Mouse (Mus musculus) CH12.LX (cell line): Measurements from ENCODE around the gene Tmem132d. TPM values are rescaled to one million over a fixed set of nuclear protein-coding genes. Genes with fewer than 3 reads are reported as not detected.

Source experiments
- DNase-seq: peaks from one replicate; pipeline ENCODE4 v3.0.0-alpha.2; 2013; ENCODE audit errors: extremely low read depth
- H3K27ac ChIP-seq: 2 replicates; pipeline ENCODE4 v1.5.1; 2012; ENCODE audit warnings: low read depth, mild to moderate bottlenecking, control low read depth, moderate library complexity; ENCODE audit not compliant: insufficient read depth
- H3K27me3 ChIP-seq: replicated peaks from 2 replicates; pipeline ENCODE3; 2012; ENCODE audit warnings: inconsistent platforms
- H3K36me3 ChIP-seq, 2 experiments: replicated peaks in 1 of 2; 2 replicates each; pipeline versions ENCODE3 to v1.6.1; 2012; ENCODE audit warnings: inconsistent platforms in 1 of 2, low read length in 1 of 2, mild to moderate bottlenecking in 1 of 2, mixed read lengths in 1 of 2, moderate library complexity in 1 of 2; ENCODE audit not compliant: control insufficient read depth in 1 of 2, insufficient read depth in 1 of 2
- H3K4me1 ChIP-seq, 2 experiments: 2 replicates each; pipeline ENCODE4 v1.6.1; 2012; ENCODE audit warnings: inconsistent platforms in 1 of 2, moderate library complexity in 1 of 2; ENCODE audit not compliant: insufficient read depth in 2 of 2, control insufficient read depth in 1 of 2
- H3K4me2 ChIP-seq: 2 replicates; pipeline ENCODE4 v1.6.1; 2012; ENCODE audit warnings: low read depth, mild to moderate bottlenecking, control low read depth; ENCODE audit not compliant: poor library complexity, insufficient read depth, severe bottlenecking
- H3K4me3 ChIP-seq, 3 experiments: fragments of 150-350 bp in 1 of 3; sonication (generic) in 1 of 3; replicated peaks in 1 of 3; 2 replicates each; pipeline versions ENCODE3 to v1.5.1; 2011 to 2012; ENCODE audit warnings: low read depth in 2 of 3, low read length in 2 of 3, mild to moderate bottlenecking in 2 of 3, moderate library complexity in 2 of 3, control low read depth in 1 of 3, improper control_type of control experiment in 1 of 3, inconsistent platforms in 1 of 3, mixed read lengths in 1 of 3; ENCODE audit not compliant: poor library complexity in 1 of 3
- H3K79me2 ChIP-seq: replicated peaks from 2 replicates; pipeline ENCODE4 v1.6.1; 2012; ENCODE audit warnings: mild to moderate bottlenecking, moderate library complexity; ENCODE audit not compliant: control insufficient read depth, poor library complexity, insufficient read depth, severe bottlenecking; ENCODE audit errors: extremely low read depth
- H3K9ac ChIP-seq: 2 replicates; pipeline ENCODE4 v1.6.1; 2012; ENCODE audit warnings: low read depth, mild to moderate bottlenecking, control low read depth, moderate library complexity; ENCODE audit not compliant: insufficient read depth
- H3K9me3 ChIP-seq: replicated peaks from 2 replicates; pipeline ENCODE3; 2012; ENCODE audit warnings: low read length, inconsistent platforms, mixed read lengths
- CHD1 ChIP-seq: IDR thresholded peaks from 2 replicates; pipeline ENCODE4 v1.6.1; 2012; ENCODE audit warnings: low read depth, low read length, improper control_type of control experiment, inconsistent platforms
- CHD2 ChIP-seq: IDR thresholded peaks from 2 replicates; pipeline ENCODE4 v1.6.1; 2011; ENCODE audit warnings: low read length, improper control_type of control experiment
- CTCF ChIP-seq, 2 experiments: IDR thresholded peaks in 1 of 2; conservative IDR thresholded peaks in 1 of 2; 2 replicates each; pipeline ENCODE4 v1.5.1; 2011 to 2012; ENCODE audit warnings: low read depth in 2 of 2, low read length in 2 of 2, improper control_type of control experiment in 1 of 2, inconsistent platforms in 1 of 2, mild to moderate bottlenecking in 1 of 2, moderate library complexity in 1 of 2
- ELF1 ChIP-seq: IDR thresholded peaks from 2 replicates; pipeline ENCODE4 v1.6.1; 2014; ENCODE audit warnings: low read depth, mild to moderate bottlenecking, inconsistent platforms, low read length, improper control_type of control experiment
- EP300 ChIP-seq: IDR thresholded peaks from 2 replicates; pipeline ENCODE4 v1.6.1; 2011; ENCODE audit warnings: low read length, improper control_type of control experiment
- ETS1 ChIP-seq: conservative IDR thresholded peaks from 2 replicates; pipeline ENCODE4 v1.6.1; 2012; ENCODE audit warnings: low read depth, mild to moderate bottlenecking, inconsistent platforms, low read length, improper control_type of control experiment, moderate library complexity
- GABPA ChIP-seq: IDR thresholded peaks from 2 replicates; pipeline ENCODE4 v1.6.1; 2012; ENCODE audit warnings: low read depth, low read length, improper control_type of control experiment, inconsistent platforms; ENCODE audit not compliant: insufficient replicate concordance
- HCFC1 ChIP-seq: IDR thresholded peaks from 2 replicates; pipeline ENCODE4 v1.6.1; 2012; ENCODE audit warnings: low read depth, mild to moderate bottlenecking, inconsistent platforms, low read length, improper control_type of control experiment
- IRF4 ChIP-seq: IDR thresholded peaks from 2 replicates; pipeline ENCODE4 v1.6.1; 2014; ENCODE audit warnings: low read depth, mild to moderate bottlenecking, inconsistent platforms, low read length, improper control_type of control experiment
- JUN ChIP-seq: IDR thresholded peaks from 2 replicates; pipeline ENCODE4 v1.6.1; 2011; ENCODE audit warnings: low read depth, mild to moderate bottlenecking, low read length, improper control_type of control experiment, moderate library complexity; ENCODE audit not compliant: insufficient read depth
- KAT2A ChIP-seq: IDR thresholded peaks from 2 replicates; pipeline ENCODE4 v1.6.1; 2012; ENCODE audit warnings: low read length, improper control_type of control experiment, inconsistent platforms; ENCODE audit not compliant: insufficient replicate concordance
- MAZ ChIP-seq: IDR thresholded peaks from 2 replicates; pipeline ENCODE4 v1.6.1; 2012; ENCODE audit warnings: low read depth, mild to moderate bottlenecking, inconsistent platforms, low read length, improper control_type of control experiment, moderate library complexity
- MEF2A ChIP-seq: IDR thresholded peaks from 2 replicates; pipeline ENCODE4 v1.6.1; 2014; ENCODE audit warnings: low read depth, mild to moderate bottlenecking, inconsistent platforms, low read length, improper control_type of control experiment, borderline replicate concordance
- MYC ChIP-seq: IDR thresholded peaks from 2 replicates; pipeline ENCODE4 v1.6.1; 2011; ENCODE audit warnings: low read depth, mild to moderate bottlenecking, improper control_type of control experiment, low read length
- NRF1 ChIP-seq: IDR thresholded peaks from 2 replicates; pipeline ENCODE4 v1.6.1; 2014; ENCODE audit warnings: low read depth, mild to moderate bottlenecking, inconsistent platforms, low read length, improper control_type of control experiment, moderate library complexity
- PAX5 ChIP-seq: IDR thresholded peaks from 2 replicates; pipeline ENCODE4 v1.6.1; 2012; ENCODE audit warnings: low read length, inconsistent platforms, mixed read lengths
- POLR2A ChIP-seq: IDR thresholded peaks from 2 replicates; pipeline ENCODE4 v1.6.1; 2011; ENCODE audit warnings: low read depth, mild to moderate bottlenecking, improper control_type of control experiment, low read length
- SMC3 ChIP-seq: IDR thresholded peaks from 2 replicates; pipeline ENCODE4 v1.6.1; 2011; ENCODE audit warnings: low read depth, low read length, improper control_type of control experiment
- TBP ChIP-seq: conservative IDR thresholded peaks from 2 replicates; pipeline ENCODE4 v1.6.1; 2011; ENCODE audit warnings: low read depth, low read length, improper control_type of control experiment
- UBTF ChIP-seq: IDR thresholded peaks from 2 replicates; pipeline ENCODE4 v1.6.1; 2012; ENCODE audit warnings: low read depth, mild to moderate bottlenecking, inconsistent platforms, low read length, improper control_type of control experiment, moderate library complexity
- USF1 ChIP-seq: IDR thresholded peaks from 2 replicates; pipeline ENCODE4 v1.6.1; 2014; ENCODE audit warnings: low read depth, mild to moderate bottlenecking, inconsistent platforms, low read length, improper control_type of control experiment
- USF2 ChIP-seq: conservative IDR thresholded peaks from 2 replicates; pipeline ENCODE4 v1.6.1; 2011; ENCODE audit warnings: low read depth, low read length, improper control_type of control experiment
- ZC3H11A ChIP-seq: IDR thresholded peaks from 2 replicates; pipeline ENCODE4 v1.6.1; 2012; ENCODE audit warnings: low read depth, mild to moderate bottlenecking, inconsistent platforms, low read length, improper control_type of control experiment
- ZMIZ1 ChIP-seq: IDR thresholded peaks from 2 replicates; pipeline ENCODE4 v1.6.1; 2012; ENCODE audit warnings: low read depth, mild to moderate bottlenecking, inconsistent platforms, low read length, improper control_type of control experiment
- ZNF384 ChIP-seq: IDR thresholded peaks from 2 replicates; pipeline ENCODE4 v1.6.1; 2012; ENCODE audit warnings: low read depth, low read length, improper control_type of control experiment, inconsistent platforms
- dilution Hi-C: fragments of 300-500 bp; cut with MboI; formaldehyde crosslinking; loops from 2 replicates; pipeline ENCODE4 v1.14.3; 2020; ENCODE audit warnings: low sequenced_read_pairs; ENCODE audit not compliant: extremely low pct_unique_long_range_greater_than_20kb, extremely low pct_ligation_motif_present
- in situ Hi-C: fragments of 300-500 bp; cut with MboI; formaldehyde crosslinking; loops from 3 replicates; pipeline ENCODE4 v1.14.3; 2019; ENCODE audit warnings: low sequenced_read_pairs, low pct_ligation_motif_present, low pct_unique_long_range_greater_than_20kb, mixed read lengths
- polyA plus RNA-seq: library from polyadenylated mRNA; unstranded; fragments of >175 nt; gene quantifications from 2 replicates; pipeline ENCODE4 v1.2.1, GENCODE M21; 2012; ENCODE audit warnings: low read depth; ENCODE audit not compliant: insufficient read length
- total RNA-seq, 2 experiments: library from RNA; depleted of rRNA; stranded (reverse); fragments of 300-350 nt in 1 of 2; fragments of >200 nt in 1 of 2; gene quantifications; 2 replicates each; pipeline ENCODE4 v1.2.3; 2012 to 2014

The Tmem132d gene
- total and polyA plus RNA-seq, 3 experiments: not detected

- Histone ChIP-seq H3K27ac (no peak overlapping the region), H3K36me3 (no peaks in the 10 kb centered on the region), H3K4me2 (no peak overlapping the region), H3K9ac (no peak overlapping the region), H3K79me2 (no peaks in the 10 kb centered on the region), H3K27me3 (no peaks in the 10 kb centered on the region), H3K4me3 (no peak overlapping the region), H3K9me3 (peaks cover 74% of the 10 kb centered on the region), H3K4me1 (no peaks in the 10 kb centered on the region)
- dilution Hi-C loops: no loop called here
- in situ Hi-C loops: no loop called here
- no peak for TF ChIP-seq ETS1
- no peak for TF ChIP-seq ZNF384
- TF ChIP-seq MAZ: no peak
- TF ChIP-seq MYC: no peak
- no peak for TF ChIP-seq ZMIZ1
- TF ChIP-seq PAX5: no peak
- TF ChIP-seq CHD1: no peak
- no peak for TF ChIP-seq EP300
- no peak for TF ChIP-seq NRF1
- no peak for TF ChIP-seq POLR2A
- TF ChIP-seq KAT2A: no peak
- TF ChIP-seq GABPA: no peak
- no peak for TF ChIP-seq MEF2A
- TF ChIP-seq USF1: no peak
- no peak for TF ChIP-seq CTCF (conservative IDR thresholded peaks at IDR 0.05 in 1 of 2, IDR thresholded peaks at IDR 0.05 in 1 of 2; ENCODE audit: low read depth in 2 of 2, low read length in 2 of 2)
- TF ChIP-seq HCFC1: no peak
- TF ChIP-seq TBP: no peak
- TF ChIP-seq JUN: no peak
- TF ChIP-seq SMC3: no peak
- TF ChIP-seq UBTF: no peak
- no peak for DNase-seq
These were observed 503.2 kb downstream of the Tmem132d start for GRCm38 (mm10) chr5:127929687-127930086.

GRCm38 (mm10) chr5:127926686-127927085, 506.2 kb downstream of the Tmem132d start:
- no peak overlapping the region for H3K4me2 ChIP-seq
- H3K9ac ChIP-seq: no peak overlapping the region
- no peak for DNase-seq
- H3K79me2 ChIP-seq: no peaks in the 10 kb centered on the region
- H3K27ac ChIP-seq: no peak overlapping the region
- no peak for TF ChIP-seq POLR2A
- TF ChIP-seq KAT2A: no peak
- TF ChIP-seq USF2: no peak
- TF ChIP-seq CHD1: no peak
- no peak for TF ChIP-seq UBTF
- TF ChIP-seq MYC: no peak
- no peak for TF ChIP-seq NRF1
- no peak for TF ChIP-seq PAX5
- TF ChIP-seq ZMIZ1: no peak
- no peak for TF ChIP-seq CHD2
- no peak for TF ChIP-seq IRF4
- TF ChIP-seq CTCF (conservative IDR thresholded peaks at IDR 0.05 in 1 of 2, IDR thresholded peaks at IDR 0.05 in 1 of 2; ENCODE audit: low read depth in 2 of 2, low read length in 2 of 2): no peak
- TF ChIP-seq ELF1: no peak
- TF ChIP-seq EP300: no peak
- no peak for TF ChIP-seq JUN
- TF ChIP-seq ZC3H11A: no peak
- no peak for TF ChIP-seq GABPA
- in situ Hi-C loops (no loop called here), dilution Hi-C loops (no loop called here)
- no peaks in the 10 kb centered on the region for H3K27me3 ChIP-seq
- no peaks in the 10 kb centered on the region for H3K4me1 ChIP-seq
- H3K9me3 ChIP-seq: peaks cover 70% of the 10 kb centered on the region
- no peak overlapping the region for H3K4me3 ChIP-seq
- no peaks in the 10 kb centered on the region for H3K36me3 ChIP-seq
